Mouse (Mus musculus): ENCODE results near the gene Clptm1. TPM values are rescaled to one million over a fixed set of nuclear protein-coding genes. Genes with fewer than 3 reads are reported as not detected.
A peak's percentile ranks its signal among the peaks of the same experiment; 100 is the strongest.

Clptm1 gene
- polyA plus RNA-seq, 2 experiments, result 20.6 to 44.4 TPM

DNA sequence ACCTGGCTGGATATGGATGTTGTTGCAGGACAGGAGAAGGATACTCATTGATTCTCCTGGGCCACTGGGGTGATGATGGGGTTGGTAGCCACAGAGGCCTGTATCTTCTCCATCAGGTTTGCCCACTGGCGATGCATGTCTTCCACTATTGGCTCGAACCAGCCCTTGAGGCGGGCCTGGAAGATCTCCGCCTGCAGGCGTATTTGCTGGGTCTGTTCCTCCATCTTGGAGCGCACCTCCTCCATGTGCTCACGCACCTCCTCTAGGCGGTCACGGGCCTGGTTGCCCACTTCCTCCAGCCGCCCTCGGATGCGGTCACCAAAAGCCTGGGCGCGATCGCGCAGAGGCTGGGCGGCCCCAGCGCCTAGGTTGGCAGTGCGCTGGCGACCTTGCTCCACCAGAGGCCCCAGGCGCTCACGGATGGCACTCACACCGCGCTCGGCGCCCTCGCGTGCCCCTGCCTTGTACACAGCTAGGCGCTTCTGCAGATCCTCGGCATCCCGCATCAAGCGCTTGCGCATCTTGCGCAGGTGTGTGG, 31.6 kb upstream of the Clptm1 start:
- no peak overlapping the region for H3K9ac ChIP-seq (replicated peaks)
- peaks cover 20 to 62% of the 10 kb centered on the region in 2 experiments for H3K4me1 ChIP-seq (replicated peaks; ENCODE audit: control insufficient read depth in 2 of 2, insufficient read depth in 2 of 2, low read length in 1 of 2)
- H3K27ac ChIP-seq, result no peak overlapping the region
- DNase-seq (ENCODE audit: low read depth in 3 of 3, low spot score in 3 of 3) (no peak), ATAC-seq (ENCODE audit: insufficient read depth) (no peak)
- no peaks in the 10 kb centered on the region for H3K9me3 ChIP-seq (ENCODE audit: control insufficient read depth, low read length)
- peak overlapping the region in 1 of 2 experiments; percentile 54; a peak in 1 of 4 replicates for H3K4me3 ChIP-seq (ENCODE audit: insufficient read depth in 1 of 2, low read depth in 2 of 2, low read length in 2 of 2)
- TF ChIP-seq EP300 (IDR thresholded peaks at IDR 0.05; ENCODE audit: low read depth) (no peak), CTCF (IDR thresholded peaks at IDR 0.05; ENCODE audit: low read depth) (0 out of 2 replicates have a peak, but pooled peaks have one; percentile 5)
- peaks cover 4% of the 10 kb centered on the region for H3K36me3 ChIP-seq (replicated peaks; ENCODE audit: control insufficient read depth, insufficient read depth, low read depth)
- peak overlapping the region; percentile 52 for H3K4me2 ChIP-seq (ENCODE audit: low read depth)
- H3K27me3 ChIP-seq (ENCODE audit: control insufficient read depth, insufficient read depth, low read length), result no peaks in the 10 kb centered on the region
- WGBS (ENCODE audit: insufficient replicate concordance), result 85% methylated on average over 34 of the region's 34 CpGs

DNA sequence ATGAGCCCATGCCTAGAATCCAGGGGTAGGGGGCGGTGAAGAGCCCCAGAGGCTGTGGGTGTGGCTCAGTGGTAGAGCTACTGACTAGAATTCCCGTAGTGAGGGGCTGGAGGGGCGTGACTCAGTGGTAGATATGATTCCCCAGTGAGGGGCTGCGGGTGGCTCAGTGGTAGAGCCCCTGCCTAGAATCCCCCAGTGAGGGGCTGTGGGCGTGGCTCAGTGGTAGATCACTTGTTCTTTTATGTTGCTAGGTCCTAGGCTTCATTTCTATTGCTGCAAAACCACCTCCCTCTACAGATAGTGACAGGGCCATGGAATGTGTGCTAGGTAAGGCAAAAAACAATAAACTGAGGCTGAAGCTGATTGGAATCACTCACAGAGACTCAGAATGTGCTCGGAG, 31.0 kb upstream of the Clptm1 start:
- Histone ChIP-seq H3K4me2 (ENCODE audit: low read depth) (peak overlapping the region; percentile 52), H3K27ac (no peak overlapping the region), H3K9ac (replicated peaks) (no peak overlapping the region), H3K4me1 (replicated peaks; ENCODE audit: control insufficient read depth in 2 of 2, insufficient read depth in 2 of 2, low read length in 1 of 2) (peaks cover 20 to 62% of the 10 kb centered on the region in 2 experiments), H3K9me3 (ENCODE audit: control insufficient read depth, low read length) (no peaks in the 10 kb centered on the region), H3K4me3 (ENCODE audit: insufficient read depth in 1 of 2, low read depth in 2 of 2, low read length in 2 of 2) (no peak overlapping the region), H3K36me3 (replicated peaks; ENCODE audit: control insufficient read depth, insufficient read depth, low read depth) (peaks cover 4% of the 10 kb centered on the region), H3K27me3 (ENCODE audit: control insufficient read depth, insufficient read depth, low read length) (no peaks in the 10 kb centered on the region)
- DNase-seq (ENCODE audit: low read depth in 3 of 3, low spot score in 3 of 3) (no peak), ATAC-seq (ENCODE audit: insufficient read depth) (no peak)
- WGBS (ENCODE audit: insufficient replicate concordance), result 31% methylated on average over 6 of the region's 6 CpGs
- TF ChIP-seq CTCF (IDR thresholded peaks at IDR 0.05; ENCODE audit: low read depth) (no peak), EP300 (IDR thresholded peaks at IDR 0.05; ENCODE audit: low read depth) (no peak)

DNA sequence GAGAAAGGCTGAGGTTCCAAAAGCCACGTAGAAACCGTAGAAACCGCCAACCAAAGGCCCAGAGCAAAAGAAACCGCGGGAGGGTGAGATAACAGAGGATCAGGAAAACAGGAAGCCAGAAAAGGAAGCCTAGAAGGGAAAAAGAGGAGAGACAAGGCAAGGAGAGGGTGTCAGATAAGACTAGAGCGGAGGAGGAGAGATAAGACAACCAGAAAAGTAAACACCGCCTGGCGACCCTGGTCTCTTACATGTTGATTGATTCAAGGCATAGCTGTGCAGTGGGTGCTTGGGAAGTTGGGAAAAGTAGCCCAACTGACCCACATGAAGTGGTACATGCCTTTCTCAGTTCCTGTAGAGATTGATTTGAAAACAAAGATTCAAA, 30.4 kb upstream of the Clptm1 start:
- Histone ChIP-seq H3K9me3 (ENCODE audit: control insufficient read depth, low read length) (no peaks in the 10 kb centered on the region), H3K4me3 (ENCODE audit: insufficient read depth in 1 of 2, low read depth in 2 of 2, low read length in 2 of 2) (no peak overlapping the region), H3K27me3 (ENCODE audit: control insufficient read depth, insufficient read depth, low read length) (no peaks in the 10 kb centered on the region), H3K27ac (peak overlapping the region; percentile 61), H3K36me3 (replicated peaks; ENCODE audit: control insufficient read depth, insufficient read depth, low read depth) (peaks cover 4% of the 10 kb centered on the region), H3K4me2 (ENCODE audit: low read depth) (peak overlapping the region; percentile 38), H3K4me1 (replicated peaks; ENCODE audit: control insufficient read depth in 2 of 2, insufficient read depth in 2 of 2, low read length in 1 of 2) (peaks cover 16 to 55% of the 10 kb centered on the region in 2 experiments), H3K9ac (replicated peaks) (no peak overlapping the region; the same call in 1 of the 2 replicates)
- WGBS (ENCODE audit: insufficient replicate concordance), result under 1% methylated on average over 8 of the region's 8 CpGs
- TF ChIP-seq CTCF (IDR thresholded peaks at IDR 0.05; ENCODE audit: low read depth), result no peak
- peak; percentile 35 for TF ChIP-seq EP300 (IDR thresholded peaks at IDR 0.05; ENCODE audit: low read depth)
- ATAC-seq (ENCODE audit: insufficient read depth) (no peak), DNase-seq (ENCODE audit: low read depth in 3 of 3, low spot score in 3 of 3) (no peak)

DNA sequence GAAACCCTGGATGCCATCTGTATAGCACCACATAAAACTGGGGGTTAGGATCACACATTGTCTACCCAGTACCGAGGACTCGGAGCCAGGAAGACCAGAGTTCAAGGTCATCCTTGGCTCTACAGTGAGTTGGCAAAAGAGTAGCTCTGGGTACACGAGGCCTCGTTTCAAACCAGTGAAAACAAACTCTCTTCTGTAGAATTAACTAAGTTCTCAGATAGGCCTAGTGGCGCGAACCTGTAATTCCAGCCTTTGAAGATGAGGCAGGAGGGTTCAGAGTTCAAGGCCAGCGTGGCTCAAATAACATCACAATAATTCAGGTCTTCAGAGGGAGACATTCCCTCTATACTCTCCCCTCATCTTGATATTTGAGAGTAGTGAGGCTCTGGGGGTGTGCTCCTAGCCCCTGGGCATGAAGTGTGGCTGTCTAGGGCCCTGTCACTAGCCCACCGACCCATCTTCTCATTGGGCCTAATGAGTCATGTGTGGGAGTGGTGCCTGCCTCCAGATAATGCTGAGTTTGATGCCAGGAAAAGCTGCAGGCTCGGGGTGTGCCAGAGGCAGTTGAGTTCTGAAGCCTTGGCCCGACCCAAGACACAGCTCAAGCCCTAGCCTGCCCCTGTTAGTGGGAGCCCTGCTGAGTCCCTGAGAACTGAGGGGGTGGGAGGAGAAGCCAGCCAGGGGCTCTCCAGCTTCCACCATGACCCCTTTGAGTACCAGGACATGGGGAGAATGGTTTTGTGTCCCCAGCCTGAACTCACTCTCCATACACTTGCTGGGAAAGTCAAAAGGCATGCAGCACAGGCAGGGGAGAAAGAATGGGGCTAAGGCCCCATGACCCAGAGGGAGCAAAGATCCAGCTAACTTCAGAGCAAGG, 29.7 kb upstream of the Clptm1 start:
- Histone ChIP-seq H3K4me2 (ENCODE audit: low read depth) (peak overlapping the region; percentile 38), H3K27me3 (ENCODE audit: control insufficient read depth, insufficient read depth, low read length) (no peaks in the 10 kb centered on the region), H3K27ac (peak overlapping the region; percentile 61), H3K4me1 (replicated peaks; ENCODE audit: control insufficient read depth in 2 of 2, insufficient read depth in 2 of 2, low read length in 1 of 2) (peaks cover 15 to 50% of the 10 kb centered on the region in 2 experiments), H3K9me3 (ENCODE audit: control insufficient read depth, low read length) (no peaks in the 10 kb centered on the region), H3K36me3 (replicated peaks; ENCODE audit: control insufficient read depth, insufficient read depth, low read depth) (peaks cover 4% of the 10 kb centered on the region), H3K4me3 (ENCODE audit: insufficient read depth in 1 of 2, low read depth in 2 of 2, low read length in 2 of 2) (no peak overlapping the region), H3K9ac (replicated peaks) (no peak overlapping the region; the same call in 1 of the 2 replicates)
- DNase-seq (ENCODE audit: low read depth in 3 of 3, low spot score in 3 of 3), result no peak
- no peak for ATAC-seq (ENCODE audit: insufficient read depth)
- WGBS (ENCODE audit: insufficient replicate concordance), result 48% methylated on average over 10 of the region's 10 CpGs
- TF ChIP-seq EP300 (IDR thresholded peaks at IDR 0.05; ENCODE audit: low read depth), result no peak
- TF ChIP-seq CTCF (IDR thresholded peaks at IDR 0.05; ENCODE audit: low read depth), result no peak

DNA sequence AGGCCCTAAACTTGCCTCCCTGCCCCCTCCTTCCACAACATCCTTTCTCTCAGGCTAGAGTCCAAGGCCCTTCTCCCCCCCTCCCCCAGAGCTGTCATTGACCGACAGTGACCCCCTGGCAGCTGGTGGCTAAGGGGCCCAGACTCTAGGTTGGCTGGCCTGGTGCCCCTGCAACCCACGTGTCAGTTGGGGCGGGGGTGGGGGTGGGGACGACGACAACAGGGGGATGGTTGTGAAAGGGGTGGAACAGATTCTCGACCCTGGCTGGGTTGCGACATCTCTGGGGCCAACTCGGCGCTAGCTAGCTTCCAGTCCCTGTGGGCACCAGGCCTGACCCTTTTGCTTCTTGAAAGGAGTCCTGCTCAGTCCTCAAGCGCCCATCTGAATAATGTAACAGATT, 28.6 kb upstream of the Clptm1 start:
- no peaks in the 10 kb centered on the region for H3K27me3 ChIP-seq (ENCODE audit: control insufficient read depth, insufficient read depth, low read length)
- ATAC-seq (ENCODE audit: insufficient read depth) (peak; percentile 53), DNase-seq (ENCODE audit: low read depth in 3 of 3, low spot score in 3 of 3) (no peak)
- H3K4me1 ChIP-seq (replicated peaks; ENCODE audit: control insufficient read depth in 2 of 2, insufficient read depth in 2 of 2, low read length in 1 of 2), result peaks cover 12 to 39% of the 10 kb centered on the region in 2 experiments
- TF ChIP-seq CTCF (IDR thresholded peaks at IDR 0.05; ENCODE audit: low read depth) (no peak), EP300 (IDR thresholded peaks at IDR 0.05; ENCODE audit: low read depth) (no peak)
- no peak overlapping the region for H3K4me3 ChIP-seq (ENCODE audit: insufficient read depth in 1 of 2, low read depth in 2 of 2, low read length in 2 of 2)
- no peak overlapping the region; the same call in 1 of the 2 replicates for H3K4me2 ChIP-seq (ENCODE audit: low read depth)
- no peaks in the 10 kb centered on the region for H3K9me3 ChIP-seq (ENCODE audit: control insufficient read depth, low read length)
- H3K27ac ChIP-seq, result peak overlapping the region; percentile 60
- H3K9ac ChIP-seq (replicated peaks), result no peak overlapping the region
- WGBS (ENCODE audit: insufficient replicate concordance), result 17% methylated on average over 10 of the region's 10 CpGs
- peaks cover 4% of the 10 kb centered on the region for H3K36me3 ChIP-seq (replicated peaks; ENCODE audit: control insufficient read depth, insufficient read depth, low read depth)

Measured in liver, embryonic 14.5 days (tissue).